ENCODE assay signal across 8 mouse cellular contexts in genomic region chr15:25717006-25717405, GRCm38 (mm10).
DNase-seq lines count a peak whose midpoint lies in the region; ATAC-seq lines count a peak whose summit lies in the region.

No protein-coding gene starts in this region.

- no peak overlapping the region for H3K9ac ChIP-seq in kidney, embryonic 15.5 days
- no peak overlapping the region for H3K9ac ChIP-seq in limb, embryonic 13.5 days

- peak; percentile 73 to 78 for DNase-seq in B cell, adult 2 months
- peak; percentile 87 for DNase-seq in ZHBTc4 (ENCODE audit: low read depth, low spot score)
- peak; percentile 80 to 88 for DNase-seq in cerebellum, postnatal 4 days (ENCODE audit: low spot score in 2 of 2)
- peak; percentile 59 to 60 for DNase-seq in gastrocnemius, adult 8-10 months (ENCODE audit: low spot score in 2 of 2)
- peak; percentile 92 for DNase-seq in retina, embryonic 14.5 days (ENCODE audit: low spot score)
- peak; percentile 90 for DNase-seq in thymus, postnatal 4 days

- H3K4me2 ChIP-seq in kidney, embryonic 15.5 days: no peak overlapping the region
- H3K4me2 ChIP-seq in limb, embryonic 13.5 days (replicated peaks): no peak overlapping the region

- peaks cover 36% of the 10 kb centered on the region for H3K4me1 ChIP-seq in kidney, embryonic 15.5 days
- H3K4me1 ChIP-seq in limb, embryonic 13.5 days: peaks cover 22% of the 10 kb centered on the region

- H3K4me3 ChIP-seq in kidney, embryonic 15.5 days (replicated peaks): no peak overlapping the region
- H3K4me3 ChIP-seq in limb, embryonic 13.5 days: no peak overlapping the region

- peaks cover 34% of the 10 kb centered on the region for H3K36me3 ChIP-seq in kidney, embryonic 15.5 days
- peaks cover 39% of the 10 kb centered on the region for H3K36me3 ChIP-seq in limb, embryonic 13.5 days

- H3K9me3 ChIP-seq in kidney, embryonic 15.5 days (replicated peaks): no peaks in the 10 kb centered on the region
- no peaks in the 10 kb centered on the region for H3K9me3 ChIP-seq in limb, embryonic 13.5 days

- H3K27ac ChIP-seq in kidney, embryonic 15.5 days: 0 out of 2 replicates have a peak overlapping the region, but pooled peaks have one; percentile 30
- no peak overlapping the region for H3K27ac ChIP-seq in limb, embryonic 13.5 days

- ATAC-seq in kidney, embryonic 15.5 days (replicated peaks; ENCODE audit: low FRiP score): 0 out of 2 replicates have a peak, but pooled peaks have one; percentile 17
- 0 out of 2 replicates have a peak, but pooled peaks have one; percentile 12 for ATAC-seq in limb, embryonic 13.5 days (ENCODE audit: low FRiP score, low read depth)

- no peaks in the 10 kb centered on the region for H3K27me3 ChIP-seq in kidney, embryonic 15.5 days
- no peaks in the 10 kb centered on the region for H3K27me3 ChIP-seq in limb, embryonic 13.5 days

- 28% methylated on average over 3 of the region's 3 CpGs for WGBS in kidney, embryonic 15.5 days
- 23% methylated on average over 3 of the region's 3 CpGs for WGBS in limb, embryonic 13.5 days
